Mouse (Mus musculus): Measurements from ENCODE around the gene Cdv3. TPM values are rescaled to one million over a fixed set of nuclear protein-coding genes. Genes with fewer than 3 reads are reported as not detected.
A peak's percentile ranks its signal among the peaks of the same experiment; 100 is the strongest.

The Cdv3 gene
- total and polyA plus RNA-seq, 3 experiments = 115 to 258 (median 232) TPM

GRCm38 (mm10) chr9:103326449-103326848 is 39.2 kb downstream of the Cdv3 start:
- peak; percentile 94 for DNase-seq (ENCODE audit: low read depth, low spot score)
- H3K9ac ChIP-seq (ENCODE audit: control insufficient read depth, low read depth, low read length, poor library complexity, severe bottlenecking) = no peak overlapping the region
- H3K79me2 ChIP-seq (ENCODE audit: control insufficient read depth, insufficient read depth, low read length, poor library complexity) = peaks cover 8% of the 10 kb centered on the region
- no peaks in the 10 kb centered on the region for H3K9me3 ChIP-seq (replicated peaks; ENCODE audit: insufficient read depth, low read length)
- peaks cover 21 to 24% of the 10 kb centered on the region in 2 experiments for H3K4me1 ChIP-seq (ENCODE audit: control insufficient read depth in 1 of 2, insufficient read depth in 2 of 2, low read length in 2 of 2)
- H3K4me3 ChIP-seq (ENCODE audit: control insufficient read depth in 1 of 2, insufficient read depth in 1 of 2, low read depth in 2 of 2, low read length in 2 of 2) = no peak overlapping the region
- peak overlapping the region; percentile 79 for H3K27ac ChIP-seq (ENCODE audit: control insufficient read depth, low read depth, low read length)
- H3K36me3 ChIP-seq (ENCODE audit: control insufficient read depth in 1 of 2, insufficient read depth in 2 of 2, low read length in 2 of 2) = peaks cover 39 to 60% of the 10 kb centered on the region in 2 experiments
- H3K27me3 ChIP-seq (ENCODE audit: control insufficient read depth in 1 of 2, insufficient read depth in 2 of 2, low read length in 2 of 2) = no peaks in the 10 kb centered on the region
- TF ChIP-seq USF2 (IDR thresholded peaks at IDR 0.05; ENCODE audit: borderline replicate concordance in 1 of 2, insufficient read depth in 1 of 2, low read depth in 1 of 2, low read length in 2 of 2) (no peak), BHLHE40 (IDR thresholded peaks at IDR 0.05; ENCODE audit: borderline replicate concordance, low read depth, low read length) (no peak; the same call in 1 of the 2 replicates), ELF1 (IDR thresholded peaks at IDR 0.05; ENCODE audit: low read depth, low read length) (0 out of 2 replicates have a peak, but pooled peaks have one; percentile 28), POLR2AphosphoS2 (IDR thresholded peaks at IDR 0.05; ENCODE audit: low read length) (peak; percentile 59; the same call in 1 of the 2 replicates), ZC3H11A (IDR thresholded peaks at IDR 0.05; ENCODE audit: low read depth, low read length) (no peak), TCF12 (IDR thresholded peaks at IDR 0.05; ENCODE audit: low read depth, low read length) (peak; percentile 96), TBP (IDR thresholded peaks at IDR 0.05; ENCODE audit: low read depth, low read length) (peak; percentile 67; the same call in 1 of the 2 replicates), MXI1 (IDR thresholded peaks at IDR 0.05; ENCODE audit: low read depth, low read length) (peak; percentile 73), POLR2A (IDR thresholded peaks at IDR 0.05; ENCODE audit: control insufficient read depth in 1 of 2, insufficient read depth in 1 of 2, low read depth in 1 of 2, low read length in 2 of 2, poor library complexity in 1 of 2) (0 out of 4 replicates have a peak, but pooled peaks of 1 of the 2 experiments have one; percentile 24), NRF1 (IDR thresholded peaks at IDR 0.05; ENCODE audit: insufficient read depth, low read depth, low read length, poor library complexity, severe bottlenecking) (no peak), POLR2AphosphoS5 (IDR thresholded peaks at IDR 0.05; ENCODE audit: borderline replicate concordance, low read depth, low read length) (no peak), RCOR1 (IDR thresholded peaks at IDR 0.05; ENCODE audit: low read depth, low read length) (peak; percentile 81), MEF2A (IDR thresholded peaks at IDR 0.05; ENCODE audit: extremely low read depth, insufficient replicate concordance, low read depth, low read length, poor library complexity, severe bottlenecking) (no peak), ETS1 (IDR thresholded peaks at IDR 0.05; ENCODE audit: low read depth, low read length) (peak; percentile 93), JUND (IDR thresholded peaks at IDR 0.05; ENCODE audit: low read depth, low read length) (peak; percentile 60; the same call in 1 of the 2 replicates), EP300 (IDR thresholded peaks at IDR 0.05; ENCODE audit: low read depth in 1 of 2, low read length in 2 of 2) (peak; percentile 94 to 98), RAD21 (IDR thresholded peaks at IDR 0.05; ENCODE audit: low read depth, low read length) (no peak), CHD1 (IDR thresholded peaks at IDR 0.05; ENCODE audit: low read depth, low read length) (no peak), MYC (IDR thresholded peaks at IDR 0.05; ENCODE audit: low read depth, low read length) (peak; percentile 84), E2F4 (IDR thresholded peaks at IDR 0.05; ENCODE audit: borderline replicate concordance, low read depth, low read length) (no peak), CTCF (IDR thresholded peaks at IDR 0.05 in 2 of 3, conservative IDR thresholded peaks at IDR 0.05 in 1 of 3; ENCODE audit: control insufficient read depth in 1 of 3, insufficient read depth in 1 of 3, low read depth in 2 of 3, low read length in 3 of 3, poor library complexity in 1 of 3, severe bottlenecking in 1 of 3) (no peak), GABPA (IDR thresholded peaks at IDR 0.05; ENCODE audit: low read depth, low read length) (no peak), KAT2A (conservative IDR thresholded peaks at IDR 0.05; ENCODE audit: low read depth, low read length) (no peak), NELFE (IDR thresholded peaks at IDR 0.05; ENCODE audit: low read depth, low read length) (no peak), MYB (IDR thresholded peaks at IDR 0.05; ENCODE audit: low read depth, low read length) (no peak), USF1 (IDR thresholded peaks at IDR 0.05; ENCODE audit: low read depth, low read length) (no peak), TAL1 (IDR thresholded peaks at IDR 0.05; ENCODE audit: low read length) (peak; percentile 96), CHD2 (IDR thresholded peaks at IDR 0.05; ENCODE audit: low read length) (no peak), MAFK (IDR thresholded peaks at IDR 0.05; ENCODE audit: borderline replicate concordance, low read depth, low read length) (no peak), SMC3 (IDR thresholded peaks at IDR 0.05; ENCODE audit: low read depth, low read length) (no peak), SIN3A (IDR thresholded peaks at IDR 0.05; ENCODE audit: low read length) (peak; percentile 79; the same call in 1 of the 2 replicates), HCFC1 (IDR thresholded peaks at IDR 0.05; ENCODE audit: low read depth, low read length) (peak; percentile 33; the same call in 1 of the 2 replicates), MAZ (IDR thresholded peaks at IDR 0.05; ENCODE audit: low read depth, low read length) (no peak), ZKSCAN1 (IDR thresholded peaks at IDR 0.05; ENCODE audit: low read depth, low read length) (no peak), MAX (IDR thresholded peaks at IDR 0.05; ENCODE audit: low read length) (peak; percentile 53; the same call in 1 of the 2 replicates), GATA1 (IDR thresholded peaks at IDR 0.05; ENCODE audit: low read depth, low read length) (peak; percentile 99), ZMIZ1 (IDR thresholded peaks at IDR 0.05; ENCODE audit: low read depth, low read length) (0 out of 2 replicates have a peak, but pooled peaks have one; percentile 20)

All from MEL (cell line).